Mouse (Mus musculus) lung, adult 2 months (tissue): ENCODE data around the gene Ptpn3.

Experiments used
- CTCF ChIP-seq: fragments of 200-500 bp; IDR thresholded peaks from 2 replicates; pipeline ENCODE4 v1.5.1; 2011; ENCODE audit warnings: mild to moderate bottlenecking, low read length, control low read depth; ENCODE audit not compliant: insufficient read depth
- POLR2A ChIP-seq: fragments of 200-500 bp; IDR thresholded peaks from 2 replicates; pipeline ENCODE4 v1.6.1; 2011; ENCODE audit warnings: low read depth, mild to moderate bottlenecking, control low read depth, low read length, borderline replicate concordance; ENCODE audit errors: extremely low read depth

DNA sequence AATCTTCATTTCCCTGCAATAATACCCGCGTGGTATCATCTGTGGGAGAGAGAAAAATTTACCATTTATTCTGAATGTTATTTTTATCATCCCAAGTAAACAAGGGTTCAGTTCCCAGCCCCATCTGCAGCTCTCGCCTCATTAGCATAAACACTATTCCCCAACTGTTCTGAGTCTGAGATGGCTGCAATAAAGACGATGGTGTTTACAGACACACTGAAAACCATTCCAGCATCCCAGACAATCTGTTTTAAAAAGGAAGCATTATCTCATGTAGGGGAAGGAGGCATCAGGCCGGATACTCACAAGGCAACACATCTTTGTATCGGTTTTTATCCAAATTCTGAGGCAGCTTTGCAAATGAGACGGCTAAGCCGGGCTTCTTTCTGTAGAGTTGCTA lies 95.7 kb downstream of the Ptpn3 start:
- TF ChIP-seq CTCF = no peak
- TF ChIP-seq POLR2A = no peak
